Mouse (Mus musculus) myocyte (in vitro differentiated cells): ENCODE results near the gene Smad6.

ENCODE experiments used
- POLR2A ChIP-seq: IDR thresholded peaks from one replicate; pipeline ENCODE4 v1.6.1; 2011; ENCODE audit warnings: low read depth, mild to moderate bottlenecking, control low read depth, moderate library complexity; ENCODE audit not compliant: insufficient read length
- POLR2AphosphoS2 ChIP-seq: IDR thresholded peaks from one replicate; pipeline ENCODE4 v1.6.1; 2011; ENCODE audit warnings: low read depth, control low read depth; ENCODE audit not compliant: insufficient read length
- TCF12 ChIP-seq: IDR thresholded peaks from one replicate; pipeline ENCODE4 v1.6.1; 2011; ENCODE audit warnings: mild to moderate bottlenecking, control low read depth; ENCODE audit not compliant: poor library complexity, insufficient read depth, severe bottlenecking

GRCm38 (mm10) chr9:64014801-64015200, 7.1 kb downstream of the Smad6 start:
- TF ChIP-seq TCF12 (no peak), POLR2AphosphoS2 (no peak), POLR2A (no peak)
